ENCODE assay signal across 10 mouse cellular contexts in the genomic region with DNA sequence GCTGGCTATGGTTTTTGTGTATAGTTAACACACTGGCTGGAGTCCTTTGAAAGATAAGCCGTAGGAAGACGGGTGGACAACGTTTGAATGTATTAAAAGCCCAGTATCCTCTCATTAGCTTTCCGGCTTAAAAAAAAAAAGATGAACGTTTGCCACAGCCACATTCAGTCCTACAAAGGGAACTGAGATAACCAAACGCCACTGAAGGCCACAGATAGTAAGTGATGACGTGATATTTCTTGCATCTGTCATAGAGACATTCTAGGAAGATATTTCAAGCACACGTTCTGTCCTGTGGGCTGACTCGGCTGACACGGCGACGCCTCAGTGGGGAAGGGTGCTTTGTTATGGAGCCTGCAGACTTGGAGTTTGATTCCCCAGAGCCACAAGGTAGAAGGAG. TPM values are rescaled to one million over a fixed set of nuclear protein-coding genes. Genes with fewer than 3 reads are reported as not detected.
DNase-seq lines count a peak whose midpoint lies in the region; ATAC-seq and TF ChIP-seq lines count a peak whose summit lies in the region.
"Had no signal": no experiment of that assay in that cellular context is flagged by ENCODE, and none has a peak within 500 bp of the region (broad histone marks: within the 10 kb centered on the region; RNA-seq: fewer than 3 reads in every experiment).

No protein-coding gene starts in this region.

- no peak overlapping the region for H3K4me3 ChIP-seq in left cerebral cortex, adult 2 months
- H3K4me3 ChIP-seq in embryonic fibroblast, embryonic 13.5 days (ENCODE audit: insufficient read depth, low read length): no peak overlapping the region
- H3K4me3 ChIP-seq: kidney, embryonic 15.5 days had no signal

- peak; percentile 41 for ATAC-seq in megakaryocyte progenitor cell, adult 5-6 weeks (replicated peaks; ENCODE audit: poor library complexity)

- peaks cover 24% of the 10 kb centered on the region for H3K4me1 ChIP-seq in embryonic fibroblast, embryonic 13.5 days (ENCODE audit: control insufficient read depth, insufficient read depth, low read length)

- intact Hi-C loops in left cerebral cortex, adult 2 months (cut with DNase I): no loop called here
- intact Hi-C loops in left cerebral cortex, postnatal 4 days (cut with DNase I): loop anchor here (5.0 to 10.0 kb wide), 3 partner anchors 64 to 227 kb away; no protein-coding TSS in a partner anchor

- peak; percentile 46 for DNase-seq in adrenal gland, postnatal 14 days
- DNase-seq in adrenal gland, adult 18-20 months (ENCODE audit: low spot score in 2 of 2): no peak
- DNase-seq in left cerebral cortex, adult 2 months (ENCODE audit: extremely low spot score in 1 of 2, low spot score in 2 of 2): no peak
- DNase-seq in left cerebral cortex, postnatal 4 days: no peak
- DNase-seq in layer of hippocampus, adult 11-12 months (ENCODE audit: low spot score): no peak
- no peak for DNase-seq in Muller cell, postnatal 12 days (ENCODE audit: inconsistent ontology term)

- peak overlapping the region; percentile 11; the same call in 1 of the 2 replicates for H3K27ac ChIP-seq in left cerebral cortex, adult 2 months
- H3K27ac ChIP-seq in embryonic fibroblast, embryonic 13.5 days (ENCODE audit: insufficient read depth, low read length): peak overlapping the region; percentile 11; the same call in 1 of the 2 replicates
- H3K27ac ChIP-seq: hindbrain, embryonic 14.5 days had no signal

- no peak for TF ChIP-seq CTCF in left cerebral cortex, adult 2 months (IDR thresholded peaks at IDR 0.05)
- TF ChIP-seq CTCF in embryonic fibroblast, embryonic 13.5 days (IDR thresholded peaks at IDR 0.05; ENCODE audit: borderline replicate concordance, insufficient read depth, low read length): no peak

- TF ChIP-seq POLR2A in embryonic fibroblast, embryonic 13.5 days (IDR thresholded peaks at IDR 0.05; ENCODE audit: low read depth, low read length): no peak

RNA-seq across cellular contexts. Expression of a gene that starts 4.4 kb away (rescaled TPM):
- total RNA-seq in adrenal gland, postnatal 14 days (2021): 97.2 and 105 TPM in 2 replicates
- 100 to 1,000 TPM; 118 to 119 TPM for total RNA-seq in adrenal gland, adult 18-20 months (2021)
- 10 to 100 TPM; 63.9 to 78.4 TPM for total RNA-seq in left cerebral cortex, adult 2 months (2021)
- 10 to 100 TPM; 52.6 to 53.0 TPM for total RNA-seq in left cerebral cortex, postnatal 4 days (2021)
- 58.6 and 74.8 TPM in 2 replicates for polyA plus RNA-seq in embryonic fibroblast, embryonic 13.5 days (2011; ENCODE audit: insufficient read length, low read depth, missing spikeins)
- total RNA-seq in megakaryocyte progenitor cell, adult 5-6 weeks (2015): 109 and 114 TPM in 2 replicates
- total RNA-seq in megakaryocyte progenitor cell, adult 5-6 weeks (2017): 95.7 and 110 TPM in 2 replicates
